Mouse (Mus musculus) cortical plate, adult 2 months (tissue): Measurements from ENCODE around the gene Dlg2.

Experiments used
- CTCF ChIP-seq: fragments of 200-500 bp; IDR thresholded peaks from 2 replicates; pipeline ENCODE4 v1.5.1; 2011; ENCODE audit warnings: mild to moderate bottlenecking, control low read depth, low read length; ENCODE audit not compliant: insufficient read depth; ENCODE audit errors: extremely low read depth
- POLR2A ChIP-seq: fragments of 200-500 bp; IDR thresholded peaks from 2 replicates; pipeline ENCODE4 v1.6.1; 2011; ENCODE audit warnings: mild to moderate bottlenecking, low read length, control low read depth; ENCODE audit not compliant: insufficient read depth; ENCODE audit errors: extremely low read depth

- no peak for TF ChIP-seq POLR2A
- no peak for TF ChIP-seq CTCF
Measured at GRCm38 (mm10) chr7:91543286-91543650, 1066.8 kb downstream of the Dlg2 start.
